10 mouse cellular contexts compared by ENCODE assay signal in genomic region chr3:104706446-104706845, GRCm38 (mm10).
"Had no signal": no experiment of that assay in that cellular context is flagged by ENCODE, and none has a peak within 500 bp of the region (broad histone marks: within the 10 kb centered on the region; RNA-seq: fewer than 3 reads in every experiment).

No protein-coding gene starts in this region.

- H3K4me1 ChIP-seq: lung, embryonic 15.5 days; stomach, embryonic 15.5 days had no signal

- H3K27ac ChIP-seq: limb, embryonic 13.5 days; liver, embryonic 14.5 days; lung, embryonic 15.5 days; neural tube, embryonic 12.5 days; stomach, embryonic 15.5 days had no signal

- H3K4me3 ChIP-seq: limb, embryonic 13.5 days; lung, embryonic 15.5 days; neural tube, embryonic 12.5 days; stomach, embryonic 15.5 days had no signal

- H3K9me3 ChIP-seq: limb, embryonic 13.5 days; lung, embryonic 15.5 days; neural tube, embryonic 12.5 days; stomach, embryonic 15.5 days had no signal

- H3K36me3 ChIP-seq: limb, embryonic 13.5 days; lung, embryonic 15.5 days; neural tube, embryonic 12.5 days; stomach, embryonic 15.5 days had no signal

- DNase-seq: kidney, adult 18-20 months; kidney, postnatal 14 days; midbrain, embryonic 14.5 days; right cerebral cortex, postnatal 4 days; thymus, postnatal 36 days had no signal

- H3K27me3 ChIP-seq: limb, embryonic 13.5 days; lung, embryonic 15.5 days; neural tube, embryonic 12.5 days; stomach, embryonic 15.5 days had no signal

- H3K9ac ChIP-seq: limb, embryonic 13.5 days; liver, embryonic 14.5 days; lung, embryonic 15.5 days; neural tube, embryonic 12.5 days; stomach, embryonic 15.5 days had no signal

- H3K4me2 ChIP-seq: limb, embryonic 13.5 days; lung, embryonic 15.5 days; neural tube, embryonic 12.5 days; stomach, embryonic 15.5 days had no signal
